Mouse (Mus musculus): ENCODE measurements around the gene Dnah5. TPM values are rescaled to one million over a fixed set of nuclear protein-coding genes. Genes with fewer than 3 reads are reported as not detected.

The Dnah5 gene
- polyA plus RNA-seq, 1 experiment from 2014 or later, result 0.10 TPM

- ATAC-seq (ENCODE audit: low FRiP score, low read depth), result no peak
- Histone ChIP-seq H3K4me3 (no peak overlapping the region), H3K4me1 (no peaks in the 10 kb centered on the region), H3K27ac (no peak overlapping the region), H3K9me3 (no peaks in the 10 kb centered on the region), H3K9ac (no peak overlapping the region), H3K27me3 (peaks cover 4% of the 10 kb centered on the region; the same call in 1 of the 2 replicates), H3K36me3 (no peaks in the 10 kb centered on the region), H3K4me2 (replicated peaks) (no peak overlapping the region)
- 76% methylated on average over 11 of the region's 11 CpGs for WGBS
Observed at GRCm38 (mm10) chr15:28188361-28189011, 15.1 kb upstream of the Dnah5 start.

- 42% methylated on average over 12 of the region's 12 CpGs for WGBS
Observed at GRCm38 (mm10) chr15:28189668-28190067, 13.9 kb upstream of the Dnah5 start.

GRCm38 (mm10) chr15:28198609-28199008, 4.9 kb upstream of the Dnah5 start:
- H3K36me3 ChIP-seq, result no peaks in the 10 kb centered on the region
- H3K27ac ChIP-seq, result no peak overlapping the region
- H3K27me3 ChIP-seq, result no peaks in the 10 kb centered on the region
- no peak overlapping the region for H3K4me3 ChIP-seq
- no peaks in the 10 kb centered on the region for H3K9me3 ChIP-seq
- 50% methylated on average over 4 of the region's 4 CpGs for WGBS
- no peaks in the 10 kb centered on the region for H3K4me1 ChIP-seq
- no peak for ATAC-seq (ENCODE audit: low FRiP score, low read depth)
- H3K4me2 ChIP-seq (replicated peaks), result no peak overlapping the region
- no peak overlapping the region for H3K9ac ChIP-seq

More at GRCm38 (mm10) chr15:28189668-28190067, 13.9 kb upstream of the Dnah5 start:
- Histone ChIP-seq H3K4me3 (no peak overlapping the region), H3K27ac (no peak overlapping the region), H3K27me3 (no peaks in the 10 kb centered on the region), H3K9me3 (no peaks in the 10 kb centered on the region), H3K4me1 (no peaks in the 10 kb centered on the region), H3K4me2 (replicated peaks) (peak overlapping the region; percentile 7), H3K36me3 (no peaks in the 10 kb centered on the region), H3K9ac (no peak overlapping the region)
- no peak for ATAC-seq (ENCODE audit: low FRiP score, low read depth)

GRCm38 (mm10) chr15:28204626-28205025, 1.1 kb downstream of the Dnah5 start:
- ATAC-seq (ENCODE audit: low FRiP score, low read depth), result no peak
- Histone ChIP-seq H3K4me2 (replicated peaks) (no peak overlapping the region), H3K4me1 (no peaks in the 10 kb centered on the region), H3K27me3 (no peaks in the 10 kb centered on the region), H3K27ac (no peak overlapping the region), H3K9me3 (no peaks in the 10 kb centered on the region), H3K36me3 (no peaks in the 10 kb centered on the region), H3K4me3 (no peak overlapping the region), H3K9ac (no peak overlapping the region)
- 87% methylated on average over 3 of the region's 3 CpGs for WGBS

GRCm38 (mm10) chr15:28207545-28207944, 4.0 kb downstream of the Dnah5 start:
- no peaks in the 10 kb centered on the region for H3K36me3 ChIP-seq
- no peaks in the 10 kb centered on the region for H3K4me1 ChIP-seq
- WGBS, result 43% methylated on average over 2 of the region's 2 CpGs
- H3K4me3 ChIP-seq, result no peak overlapping the region
- no peak overlapping the region for H3K27ac ChIP-seq
- ATAC-seq (ENCODE audit: low FRiP score, low read depth), result no peak
- H3K9ac ChIP-seq, result no peak overlapping the region
- no peak overlapping the region for H3K4me2 ChIP-seq (replicated peaks)
- H3K9me3 ChIP-seq, result no peaks in the 10 kb centered on the region
- no peaks in the 10 kb centered on the region for H3K27me3 ChIP-seq

- Histone ChIP-seq H3K4me2 (replicated peaks) (no peak overlapping the region), H3K27ac (no peak overlapping the region), H3K9ac (no peak overlapping the region), H3K9me3 (no peaks in the 10 kb centered on the region), H3K4me1 (no peaks in the 10 kb centered on the region; the same call in 1 of the 2 replicates), H3K4me3 (no peak overlapping the region), H3K27me3 (no peaks in the 10 kb centered on the region), H3K36me3 (no peaks in the 10 kb centered on the region)
- ATAC-seq (ENCODE audit: low FRiP score, low read depth), result no peak
- WGBS, result 87% methylated on average over 5 of the region's 5 CpGs
Observed at GRCm38 (mm10) chr15:28213057-28213456, 9.5 kb downstream of the Dnah5 start.

- 77% methylated on average over 8 of the region's 8 CpGs for WGBS
- Histone ChIP-seq H3K4me3 (no peak overlapping the region), H3K36me3 (no peaks in the 10 kb centered on the region), H3K27ac (no peak overlapping the region), H3K9ac (no peak overlapping the region), H3K4me1 (no peaks in the 10 kb centered on the region; the same call in 1 of the 2 replicates), H3K9me3 (no peaks in the 10 kb centered on the region), H3K4me2 (replicated peaks) (no peak overlapping the region), H3K27me3 (no peaks in the 10 kb centered on the region)
- ATAC-seq (ENCODE audit: low FRiP score, low read depth), result no peak
Observed at GRCm38 (mm10) chr15:28216358-28216757, 12.8 kb downstream of the Dnah5 start.

- WGBS, result 53% methylated on average over 3 of the region's 3 CpGs
- no peak overlapping the region for H3K4me2 ChIP-seq (replicated peaks)
- no peaks in the 10 kb centered on the region for H3K4me1 ChIP-seq
- H3K27me3 ChIP-seq, result no peaks in the 10 kb centered on the region
- H3K4me3 ChIP-seq, result no peak overlapping the region
- H3K9ac ChIP-seq, result no peak overlapping the region
- H3K36me3 ChIP-seq, result no peaks in the 10 kb centered on the region
- H3K27ac ChIP-seq, result no peak overlapping the region
- H3K9me3 ChIP-seq, result no peaks in the 10 kb centered on the region
- ATAC-seq (ENCODE audit: low FRiP score, low read depth), result no peak
Observed at GRCm38 (mm10) chr15:28227316-28227715, 23.8 kb downstream of the Dnah5 start.

- Histone ChIP-seq H3K27me3 (no peaks in the 10 kb centered on the region), H3K36me3 (no peaks in the 10 kb centered on the region), H3K9ac (no peak overlapping the region), H3K4me1 (no peaks in the 10 kb centered on the region), H3K9me3 (no peaks in the 10 kb centered on the region), H3K27ac (no peak overlapping the region), H3K4me2 (replicated peaks) (no peak overlapping the region), H3K4me3 (no peak overlapping the region)
- WGBS, result 79% methylated on average over 1 of the region's 1 CpGs
- no peak for ATAC-seq (ENCODE audit: low FRiP score, low read depth)
Observed at GRCm38 (mm10) chr15:28260250-28260649, 56.7 kb downstream of the Dnah5 start.

- H3K27ac ChIP-seq, result no peak overlapping the region
- 95% methylated on average over 4 of the region's 4 CpGs for WGBS
- no peaks in the 10 kb centered on the region for H3K4me1 ChIP-seq
- H3K27me3 ChIP-seq, result no peaks in the 10 kb centered on the region
- no peak overlapping the region for H3K9ac ChIP-seq
- H3K9me3 ChIP-seq, result no peaks in the 10 kb centered on the region
- ATAC-seq (ENCODE audit: low FRiP score, low read depth), result no peak
- H3K4me3 ChIP-seq, result no peak overlapping the region
- H3K36me3 ChIP-seq, result no peaks in the 10 kb centered on the region
- no peak overlapping the region for H3K4me2 ChIP-seq (replicated peaks)
Observed at GRCm38 (mm10) chr15:28299438-28299837, 95.9 kb downstream of the Dnah5 start.

- no peaks in the 10 kb centered on the region for H3K27me3 ChIP-seq
- 60% methylated on average over 8 of the region's 8 CpGs for WGBS
- no peak for ATAC-seq (ENCODE audit: low FRiP score, low read depth)
Observed at GRCm38 (mm10) chr15:28307131-28307530, 103.6 kb downstream of the Dnah5 start.

GRCm38 (mm10) chr15:28307884-28308283, 104.3 kb downstream of the Dnah5 start:
- Histone ChIP-seq H3K4me2 (replicated peaks) (no peak overlapping the region), H3K27me3 (no peaks in the 10 kb centered on the region), H3K9me3 (no peaks in the 10 kb centered on the region), H3K36me3 (no peaks in the 10 kb centered on the region), H3K4me1 (no peaks in the 10 kb centered on the region), H3K9ac (no peak overlapping the region), H3K4me3 (no peak overlapping the region), H3K27ac (no peak overlapping the region)
- no peak for ATAC-seq (ENCODE audit: low FRiP score, low read depth)
- 84% methylated on average over 2 of the region's 2 CpGs for WGBS

More at GRCm38 (mm10) chr15:28307131-28307530, 103.6 kb downstream of the Dnah5 start:
- H3K36me3 ChIP-seq, result no peaks in the 10 kb centered on the region
- no peak overlapping the region for H3K9ac ChIP-seq
- no peak overlapping the region for H3K27ac ChIP-seq
- H3K4me2 ChIP-seq (replicated peaks), result no peak overlapping the region
- H3K9me3 ChIP-seq, result no peaks in the 10 kb centered on the region
- H3K4me3 ChIP-seq, result no peak overlapping the region
- H3K4me1 ChIP-seq, result no peaks in the 10 kb centered on the region

- no peak for ATAC-seq (ENCODE audit: low FRiP score, low read depth)
Observed at GRCm38 (mm10) chr15:28310516-28310915, 107.0 kb downstream of the Dnah5 start.

More at GRCm38 (mm10) chr15:28310516-28310915, 107.0 kb downstream of the Dnah5 start:
- 83% methylated on average over 4 of the region's 4 CpGs for WGBS
- H3K36me3 ChIP-seq, result no peaks in the 10 kb centered on the region
- H3K27me3 ChIP-seq, result no peaks in the 10 kb centered on the region
- no peak overlapping the region for H3K9ac ChIP-seq
- H3K9me3 ChIP-seq, result no peaks in the 10 kb centered on the region
- no peaks in the 10 kb centered on the region for H3K4me1 ChIP-seq
- no peak overlapping the region for H3K4me2 ChIP-seq (replicated peaks)
- H3K27ac ChIP-seq, result no peak overlapping the region
- H3K4me3 ChIP-seq, result no peak overlapping the region
